Mouse (Mus musculus) intestine, embryonic 14.5 days (tissue): Measurements from ENCODE around the gene Pop5. TPM values are rescaled to one million over a fixed set of nuclear protein-coding genes. Genes with fewer than 3 reads are reported as not detected.

ENCODE experiments used
- ATAC-seq: fragments of 200-750 bp; cut with Nextera tagmentation; replicated peaks from 2 replicates; pipeline ENCODE4 v1.8.0; 2017; ENCODE audit warnings: low read depth, moderate number of reproducible peaks, moderate TSS enrichment, moderate library complexity; ENCODE audit not compliant: low FRiP score, low TSS enrichment
- DNase-seq: peaks from one replicate; pipeline ENCODE4 v3.0.0-alpha.2; 2018; ENCODE audit warnings: low spot score
- H3K27ac ChIP-seq: fragments of 300-500 bp; sonication (generic); 2 replicates; pipeline ENCODE4 v1.5.1; 2014; ENCODE audit warnings: low read depth, mild to moderate bottlenecking, control low read depth
- H3K27me3 ChIP-seq: fragments of 300-500 bp; sonication (generic); replicated peaks from 2 replicates; pipeline ENCODE4 v1.6.1; 2014; ENCODE audit warnings: low read length, control low read depth; ENCODE audit not compliant: control insufficient read depth, insufficient read depth
- H3K36me3 ChIP-seq: fragments of 300-500 bp; sonication (generic); 2 replicates; pipeline ENCODE4 v1.6.1; 2014; ENCODE audit warnings: low read length, control low read depth; ENCODE audit not compliant: control insufficient read depth, insufficient read depth
- H3K4me1 ChIP-seq: fragments of 300-500 bp; sonication (generic); replicated peaks from 2 replicates; pipeline ENCODE4 v1.6.1; 2014; ENCODE audit warnings: low read length, control low read depth, mixed read lengths; ENCODE audit not compliant: control insufficient read depth, insufficient read depth
- H3K4me2 ChIP-seq: fragments of 300-500 bp; sonication (generic); 2 replicates; pipeline ENCODE4 v1.6.1; 2014; ENCODE audit warnings: low read length
- H3K4me3 ChIP-seq: fragments of 300-500 bp; sonication (generic); 2 replicates; pipeline ENCODE4 v1.5.1; 2014; ENCODE audit warnings: low read depth, low read length, control low read depth, mixed read lengths
- H3K9ac ChIP-seq: fragments of 300-500 bp; sonication (generic); 2 replicates; pipeline ENCODE4 v1.6.1; 2014; ENCODE audit warnings: mild to moderate bottlenecking, low read length
- H3K9me3 ChIP-seq: fragments of 300-500 bp; sonication (generic); 2 replicates; pipeline ENCODE4 v1.6.1; 2016; ENCODE audit warnings: low read length, control low read depth; ENCODE audit not compliant: control insufficient read depth
- WGBS: fragments of 180-500 bp; shearing (Covaris S2); extraction: QIAGEN DNeasy Blood & Tissue Kit; methylation state at CpG from one replicate; pipeline ENCODE4 v1.1.7; 2014; 5-methylcytosine and 5-hydroxymethylcytosine counted together
- polyA plus RNA-seq: library from polyadenylated mRNA; unstranded; fragments of >200 nt; fragmentation: Nextera tagmentation; extraction: Ambion mirVana; gene quantifications from 2 replicates; pipeline ENCODE4 v1.2.1, GENCODE M21; 2014

Pop5 gene
- 134 and 140 TPM in 2 replicates for polyA plus RNA-seq

DNA sequence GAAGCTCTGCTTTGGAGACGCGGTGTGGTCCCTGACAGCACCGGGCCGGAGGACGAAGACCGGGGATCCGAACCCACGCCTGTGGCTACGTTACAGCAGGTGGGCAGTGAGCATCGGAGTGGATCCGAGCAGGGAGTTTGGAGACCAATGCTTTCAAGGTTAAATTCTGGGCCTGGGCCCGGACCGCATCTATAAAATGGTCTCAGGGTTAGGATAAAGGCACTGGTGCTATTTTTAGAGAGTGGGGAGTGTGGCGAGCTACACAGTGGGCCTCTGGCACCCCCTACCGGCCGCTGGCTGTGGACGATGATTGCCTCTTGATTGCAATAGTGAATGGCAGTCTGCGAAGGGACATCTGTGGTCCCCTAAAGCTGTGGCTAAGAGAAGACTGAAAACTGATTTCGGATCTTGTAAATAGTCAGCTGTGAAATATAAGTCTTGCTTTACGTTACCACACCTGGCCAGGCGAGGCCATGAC lies at the start of gene Pop5:
Pop5 (plus strand) TSS at position 51 of the 478 bp plus-strand sequence.
- no peak within 1 kb of the TSS for H3K27ac ChIP-seq
- peak within 1 kb of the TSS; percentile 70 for H3K4me2 ChIP-seq
- peaks cover 15% of the 10 kb centered on the region for H3K27me3 ChIP-seq
- no peaks in the 10 kb centered on the region for H3K9me3 ChIP-seq
- H3K36me3 ChIP-seq, result peaks cover 12% of the 10 kb centered on the region
- peaks cover 9% of the 10 kb centered on the region for H3K4me1 ChIP-seq
- DNase-seq (peak; percentile 98), ATAC-seq (peak; percentile 66)
- H3K4me3 ChIP-seq, result peak within 1 kb of the TSS; percentile 56
- 3% methylated on average over 21 of the region's 21 CpGs for WGBS
- peak within 1 kb of the TSS; percentile 34 for H3K9ac ChIP-seq

GRCm38 (mm10) chr5:115186371-115187073 lies 49.1 kb upstream of the Pop5 start:
- Histone ChIP-seq H3K9ac (no peak overlapping the region), H3K4me2 (peak overlapping the region; percentile 31; the same call in 1 of the 2 replicates), H3K9me3 (no peaks in the 10 kb centered on the region), H3K4me3 (no peak overlapping the region), H3K27ac (no peak overlapping the region), H3K4me1 (peaks cover 19% of the 10 kb centered on the region), H3K36me3 (no peaks in the 10 kb centered on the region), H3K27me3 (peaks cover 23% of the 10 kb centered on the region)
- WGBS, result 42% methylated on average over 17 of the region's 17 CpGs
- ATAC-seq (no peak), DNase-seq (no peak)

DNA sequence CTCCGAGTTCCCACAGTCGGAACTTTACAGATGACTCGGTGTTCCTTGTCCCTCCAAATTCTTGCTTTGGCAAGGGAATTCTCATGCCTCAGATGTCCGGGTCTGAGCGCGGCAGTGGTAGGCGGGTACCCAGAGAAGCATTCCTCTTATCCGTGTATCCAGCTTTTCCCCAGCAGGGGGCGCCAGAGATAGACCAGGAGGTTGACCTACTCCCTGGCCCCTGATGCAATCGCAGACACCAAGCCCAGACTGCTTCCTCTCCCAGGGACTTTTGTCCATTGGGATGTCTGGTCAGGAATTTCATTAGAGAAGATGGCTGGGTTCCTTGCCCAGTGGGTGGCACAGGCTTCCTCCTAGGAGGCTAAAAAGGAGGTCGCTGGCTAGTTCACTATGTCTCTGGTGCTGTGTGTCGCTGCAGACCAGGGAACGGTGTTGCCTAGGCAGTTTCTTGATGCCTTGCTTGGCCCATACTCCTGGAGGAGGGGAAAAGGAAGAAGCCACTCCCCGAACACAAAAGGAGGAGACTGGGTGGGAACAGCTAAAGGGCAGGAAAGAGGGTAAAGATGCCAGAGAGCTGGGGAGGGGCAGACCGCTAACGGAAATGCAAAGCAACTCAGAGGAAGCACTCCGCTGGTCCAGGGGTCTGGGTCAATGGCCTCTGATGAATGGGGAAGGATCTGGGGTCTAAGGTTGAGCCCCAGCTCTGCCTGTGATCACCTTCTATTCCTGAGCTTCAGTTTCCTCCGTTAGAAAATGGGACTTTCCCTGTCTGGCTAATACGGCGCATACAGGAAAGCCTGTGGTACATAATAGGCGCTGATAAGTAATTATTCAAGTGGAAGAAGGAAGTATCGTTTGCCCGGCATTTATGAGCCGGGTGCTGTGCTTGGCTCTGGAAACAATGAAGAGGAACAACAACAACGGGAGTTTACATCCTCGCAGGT lies 48.2 kb upstream of the Pop5 start:
- no peak overlapping the region for H3K9ac ChIP-seq
- ATAC-seq (peak; percentile 79), DNase-seq (peak; percentile 95)
- no peak overlapping the region for H3K4me3 ChIP-seq
- WGBS, result 25% methylated on average over 26 of the region's 26 CpGs
- peaks cover 10% of the 10 kb centered on the region; the same call in 1 of the 2 replicates for H3K4me1 ChIP-seq
- no peaks in the 10 kb centered on the region for H3K36me3 ChIP-seq
- H3K9me3 ChIP-seq, result no peaks in the 10 kb centered on the region
- no peak overlapping the region; the same call in 1 of the 2 replicates for H3K27ac ChIP-seq
- H3K4me2 ChIP-seq, result peak overlapping the region; percentile 31
- H3K27me3 ChIP-seq, result peaks cover 32% of the 10 kb centered on the region

DNA sequence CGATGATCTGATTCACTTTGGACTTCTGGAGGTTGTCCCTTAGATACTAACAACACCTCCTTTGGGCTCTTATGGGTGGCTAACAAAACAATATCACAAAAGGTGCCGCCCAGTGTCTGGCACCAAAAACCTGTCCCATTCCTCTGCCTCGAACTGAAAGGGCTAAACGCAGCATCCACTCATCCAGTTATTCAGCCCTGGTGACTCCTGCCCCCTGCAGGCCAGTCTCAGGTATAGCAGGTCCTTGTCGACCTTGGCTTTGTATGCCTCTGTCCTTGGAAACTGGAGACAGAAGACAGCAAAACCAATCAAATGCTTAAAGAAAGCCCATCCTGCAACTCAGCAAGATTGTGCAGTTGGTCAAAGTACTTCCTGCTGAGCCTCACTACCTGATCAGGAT lies 46.8 kb upstream of the Pop5 start:
- 51% methylated on average over 5 of the region's 5 CpGs for WGBS
- Histone ChIP-seq H3K9ac (no peak overlapping the region), H3K27me3 (peaks cover 46% of the 10 kb centered on the region), H3K4me2 (no peak overlapping the region), H3K36me3 (no peaks in the 10 kb centered on the region), H3K4me3 (no peak overlapping the region), H3K9me3 (no peaks in the 10 kb centered on the region), H3K4me1 (peaks cover 17% of the 10 kb centered on the region), H3K27ac (no peak overlapping the region)
- DNase-seq, result no peak
- ATAC-seq, result no peak

DNA sequence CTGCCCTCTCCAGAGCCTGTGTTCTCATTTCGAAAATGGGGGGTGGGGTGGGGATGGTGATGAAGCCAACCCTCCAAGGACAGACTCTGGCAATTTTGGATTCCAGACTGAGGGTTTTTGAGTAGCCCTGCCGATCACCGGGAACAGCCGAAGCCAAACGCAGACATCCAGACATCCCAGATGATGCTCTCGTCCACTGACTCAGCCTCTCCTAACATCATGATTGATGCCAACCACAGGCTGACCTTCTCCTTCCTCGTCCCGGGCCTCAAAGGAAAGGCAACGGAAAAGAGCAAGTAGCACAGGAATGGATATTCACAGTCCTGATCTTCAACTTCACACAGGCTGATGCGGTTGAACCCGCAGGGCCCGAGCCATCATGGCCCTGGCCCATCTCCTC lies 45.6 kb upstream of the Pop5 start:
- WGBS, result 60% methylated on average over 12 of the region's 12 CpGs
- Histone ChIP-seq H3K36me3 (no peaks in the 10 kb centered on the region), H3K4me1 (peaks cover 12% of the 10 kb centered on the region), H3K9ac (no peak overlapping the region), H3K4me3 (no peak overlapping the region), H3K4me2 (no peak overlapping the region), H3K27me3 (peaks cover 57% of the 10 kb centered on the region), H3K9me3 (no peaks in the 10 kb centered on the region), H3K27ac (no peak overlapping the region)
- DNase-seq (no peak), ATAC-seq (no peak)

DNA sequence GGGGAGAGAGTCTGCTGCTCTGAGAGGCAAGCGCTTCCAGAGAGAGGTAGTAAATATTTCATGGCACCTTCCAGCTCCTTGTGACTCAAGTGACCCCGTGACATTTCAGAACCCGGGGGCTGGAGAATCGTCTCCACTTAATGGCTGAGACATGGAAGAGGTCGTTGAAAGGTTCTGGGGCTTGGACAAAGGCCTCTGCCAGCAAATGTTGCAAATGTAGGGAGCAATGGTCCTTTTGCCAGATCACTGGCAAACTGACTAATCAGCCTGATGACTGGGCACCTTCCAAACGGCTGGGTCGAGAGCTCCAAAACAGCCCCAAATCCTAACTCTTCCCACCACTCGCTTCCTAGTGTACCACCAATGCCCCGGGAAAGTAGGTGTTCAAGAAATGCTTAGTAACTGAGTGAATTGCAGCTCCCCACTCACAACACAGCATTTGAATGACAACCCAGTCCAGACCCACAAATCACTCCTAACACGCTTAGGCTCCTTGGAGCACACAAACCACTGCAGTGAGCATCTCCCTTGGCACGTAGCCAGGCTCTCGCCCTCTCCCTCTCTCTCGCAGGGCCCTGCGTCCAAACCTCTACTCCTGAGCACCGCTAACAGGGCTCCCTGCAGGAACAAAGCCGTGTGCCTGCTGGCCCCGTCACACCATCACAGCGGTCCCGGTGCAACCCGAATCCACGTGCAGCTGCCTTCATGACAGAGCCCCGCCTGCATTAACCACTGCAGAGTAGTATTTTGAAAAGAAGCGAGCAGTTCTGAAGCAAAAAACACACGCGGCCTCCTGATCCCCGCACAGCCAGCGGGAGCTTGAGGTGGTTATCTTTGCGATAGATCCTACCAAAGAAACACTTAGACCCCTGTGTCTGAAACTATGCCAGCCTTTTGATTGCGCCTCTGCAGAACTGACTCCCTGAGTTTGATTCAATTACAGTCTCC lies 43.5 kb upstream of the Pop5 start:
- peak overlapping the region; percentile 7; the same call in 1 of the 2 replicates for H3K4me2 ChIP-seq
- 9% methylated on average over 29 of the region's 29 CpGs for WGBS
- no peak for ATAC-seq
- H3K4me3 ChIP-seq, result no peak overlapping the region
- no peak for DNase-seq
- H3K27ac ChIP-seq, result no peak overlapping the region
- H3K36me3 ChIP-seq, result no peaks in the 10 kb centered on the region
- no peak overlapping the region for H3K9ac ChIP-seq
- H3K27me3 ChIP-seq, result peaks cover 63% of the 10 kb centered on the region
- peaks cover 12% of the 10 kb centered on the region for H3K4me1 ChIP-seq
- no peaks in the 10 kb centered on the region for H3K9me3 ChIP-seq

- no peak overlapping the region for H3K9ac ChIP-seq
- 16% methylated on average over 7 of the region's 7 CpGs for WGBS
- H3K36me3 ChIP-seq, result no peaks in the 10 kb centered on the region
- H3K9me3 ChIP-seq, result no peaks in the 10 kb centered on the region
- no peak overlapping the region for H3K27ac ChIP-seq
- H3K4me2 ChIP-seq, result peak overlapping the region; percentile 100
- H3K4me3 ChIP-seq, result peak overlapping the region; percentile 52
- no peak for DNase-seq
- peaks cover 60% of the 10 kb centered on the region for H3K27me3 ChIP-seq
- H3K4me1 ChIP-seq, result peaks cover 7% of the 10 kb centered on the region
- no peak for ATAC-seq
Measured at GRCm38 (mm10) chr5:115192828-115193195, 42.8 kb upstream of the Pop5 start.

DNA sequence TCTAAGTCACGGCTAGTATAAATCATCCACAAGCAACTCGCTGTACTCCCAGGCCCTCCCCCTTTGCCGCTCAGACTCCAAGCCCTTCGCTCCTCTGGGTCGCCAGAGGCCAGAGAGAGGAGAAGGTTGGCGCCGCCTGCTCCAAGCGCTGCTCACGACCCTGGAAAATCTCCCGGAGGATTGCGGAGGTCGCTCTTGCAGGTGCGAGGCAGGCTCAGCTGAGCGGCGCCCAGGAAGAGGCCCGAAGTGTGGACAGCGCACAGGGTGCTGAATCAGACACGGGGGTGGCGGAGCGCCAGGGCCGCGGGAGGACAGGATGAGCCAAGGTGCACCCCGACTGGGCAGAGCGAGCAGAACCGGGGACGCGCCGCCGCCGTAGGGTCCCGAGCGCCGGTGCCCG lies 42.4 kb upstream of the Pop5 start:
- DNase-seq, result peak; percentile 87
- WGBS, result under 1% methylated on average over 34 of the region's 34 CpGs
- Histone ChIP-seq H3K27ac (no peak overlapping the region), H3K9ac (no peak overlapping the region; the same call in 1 of the 2 replicates), H3K4me1 (peaks cover 7% of the 10 kb centered on the region), H3K36me3 (no peaks in the 10 kb centered on the region), H3K4me3 (peak overlapping the region; percentile 52), H3K4me2 (peak overlapping the region; percentile 100), H3K27me3 (peaks cover 59% of the 10 kb centered on the region), H3K9me3 (no peaks in the 10 kb centered on the region)
- peak; percentile 18; the same call in 1 of the 2 replicates for ATAC-seq
